Mouse (Mus musculus): ENCODE measurements at regions not wholly inside any gene's neighbourhood (a gene's known extent, or its start where the extent isn't known, plus 50 kb on each side); places are given as distances from the start of the nearest gene placed in this dataset.

GRCm38 (mm10) chr1:88575917-88576669 lies 66.2 kb upstream of the Glrp1 start:
- DNase-seq (ENCODE audit: low spot score in 2 of 2), result no peak

GRCm38 (mm10) chr1:88575291-88575690 lies 65.4 kb upstream of the Glrp1 start:
- DNase-seq (ENCODE audit: low spot score in 2 of 2), result no peak

GRCm38 (mm10) chr1:88572161-88572560 lies 62.3 kb upstream of the Glrp1 start:
- DNase-seq (ENCODE audit: low spot score in 2 of 2), result no peak

GRCm38 (mm10) chr1:88568447-88569053 lies 58.7 kb upstream of the Glrp1 start:
- DNase-seq (ENCODE audit: low spot score in 2 of 2), result no peak

GRCm38 (mm10) chr1:88567198-88567597 lies 57.3 kb upstream of the Glrp1 start:
- no peak for DNase-seq (ENCODE audit: low spot score in 2 of 2)

GRCm38 (mm10) chr1:88566426-88566825 lies 56.6 kb upstream of the Glrp1 start:
- DNase-seq (ENCODE audit: low spot score in 2 of 2), result no peak

GRCm38 (mm10) chr1:88564825-88565224 lies 55.0 kb upstream of the Glrp1 start:
- DNase-seq (ENCODE audit: low spot score in 2 of 2), result no peak

- DNase-seq (ENCODE audit: low spot score in 2 of 2), result peak; percentile 46 to 76
These were observed 52.5 kb upstream of the Glrp1 start for GRCm38 (mm10) chr1:88562361-88562760.

- no peak for DNase-seq (ENCODE audit: low spot score in 2 of 2)
These were observed 50.9 kb upstream of the Glrp1 start for GRCm38 (mm10) chr1:88560771-88561170.
